In genomic region chr6:43885992-43886391, GRCm38 (mm10) we compare ENCODE assay signal across 24 mouse cellular contexts.
"Had no signal": no experiment of that assay in that cellular context is flagged by ENCODE, and none has a peak within 500 bp of the region (broad histone marks: within the 10 kb centered on the region; RNA-seq: fewer than 3 reads in every experiment).

No protein-coding gene starts in this region.

- H3K9ac ChIP-seq: heart, embryonic 13.5 days; heart, embryonic 15.5 days; hindbrain, embryonic 13.5 days; hindbrain, embryonic 15.5 days; limb, embryonic 12.5 days; liver, embryonic 13.5 days; liver, embryonic 15.5 days had no signal

- H3K4me1 ChIP-seq: heart, embryonic 13.5 days; heart, embryonic 15.5 days; hindbrain, embryonic 13.5 days; hindbrain, embryonic 15.5 days; limb, embryonic 10.5 days; limb, embryonic 12.5 days; liver, embryonic 13.5 days; liver, embryonic 15.5 days had no signal

- H3K4me3 ChIP-seq: heart, adult 2 months; heart, embryonic 13.5 days; heart, embryonic 15.5 days; hindbrain, embryonic 13.5 days; hindbrain, embryonic 15.5 days; layer of hippocampus, adult 2 months; left cerebral cortex, adult 2 months; limb, embryonic 10.5 days; limb, embryonic 12.5 days; liver, embryonic 13.5 days; liver, embryonic 15.5 days had no signal

- H3K9me3 ChIP-seq: heart, embryonic 13.5 days; heart, embryonic 15.5 days; hindbrain, embryonic 13.5 days; hindbrain, embryonic 15.5 days; limb, embryonic 10.5 days; limb, embryonic 12.5 days; liver, embryonic 13.5 days; liver, embryonic 15.5 days had no signal

- DNase-seq: gastrocnemius, postnatal 14 days; gastrocnemius, postnatal 36 days; heart, adult 11 months; heart, adult 2 months; heart, postnatal 14 days; heart, postnatal 36 days; kidney, adult 2 months; kidney, adult 9 months; kidney, postnatal 14 days; liver; liver, embryonic 13.5 days had no signal

- H3K4me2 ChIP-seq: heart, embryonic 11.5 days; heart, embryonic 13.5 days; heart, embryonic 15.5 days; hindbrain, embryonic 13.5 days; hindbrain, embryonic 15.5 days; limb, embryonic 12.5 days; liver, embryonic 11.5 days; liver, embryonic 13.5 days; liver, embryonic 15.5 days had no signal

- H3K36me3 ChIP-seq: heart, embryonic 13.5 days; heart, embryonic 15.5 days; hindbrain, embryonic 13.5 days; hindbrain, embryonic 15.5 days; limb, embryonic 10.5 days; limb, embryonic 12.5 days; liver, embryonic 13.5 days; liver, embryonic 15.5 days had no signal

- H3K27me3 ChIP-seq: heart, embryonic 13.5 days; heart, embryonic 15.5 days; hindbrain, embryonic 13.5 days; hindbrain, embryonic 15.5 days; limb, embryonic 12.5 days; liver, embryonic 13.5 days; liver, embryonic 15.5 days had no signal

- ATAC-seq: hindbrain, postnatal 0 days; intestine, postnatal 0 days had no signal

- H3K27ac ChIP-seq: heart, adult 2 months; heart, embryonic 13.5 days; heart, embryonic 15.5 days; hindbrain, embryonic 13.5 days; hindbrain, embryonic 15.5 days; hindbrain, postnatal 0 days; layer of hippocampus, adult 2 months; left cerebral cortex, adult 2 months; limb, embryonic 10.5 days; limb, embryonic 12.5 days; liver, embryonic 13.5 days; liver, embryonic 15.5 days had no signal
